ENCODE assay signal across 9 mouse cellular contexts in genomic region chrX:9243381-9243864, GRCm38 (mm10). TPM values are rescaled to one million over a fixed set of nuclear protein-coding genes. Genes with fewer than 3 reads are reported as not detected.
DNase-seq lines count a peak whose midpoint lies in the region; ATAC-seq and TF ChIP-seq lines count a peak whose summit lies in the region.
"Had no signal": no experiment of that assay in that cellular context is flagged by ENCODE, and none has a peak within 500 bp of the region (broad histone marks: within the 10 kb centered on the region; RNA-seq: fewer than 3 reads in every experiment).

No protein-coding gene starts in this region.

- peak; percentile 45 to 46 for DNase-seq in cerebellum, adult 2 months
- DNase-seq in cerebellum, adult 11 months: no peak
- peak; percentile 12 for DNase-seq in liver
- DNase-seq in liver, embryonic 11.5 days (ENCODE audit: low spot score): no peak
- DNase-seq in cerebellum, postnatal 25 days: peak; percentile 37 to 51
- DNase-seq in layer of hippocampus, adult 8-10 months (ENCODE audit: low spot score in 2 of 2): no peak
- DNase-seq in heart, adult 18-20 months: no peak

- peak overlapping the region; percentile 64; the same call in 1 of the 2 replicates for H3K27ac ChIP-seq in cerebellum, adult 2 months (ENCODE audit: insufficient read depth, low read length)
- H3K27ac ChIP-seq in liver, embryonic 11.5 days (ENCODE audit: low read depth, low read length): no peak overlapping the region
- peak overlapping the region; percentile 47 for H3K27ac ChIP-seq in liver, embryonic 16.5 days (ENCODE audit: low read length)
- H3K27ac ChIP-seq: embryonic facial prominence, embryonic 13.5 days had no signal

- ATAC-seq in liver, embryonic 11.5 days (replicated peaks; ENCODE audit: low FRiP score): no peak
- ATAC-seq in liver, embryonic 16.5 days (ENCODE audit: low read depth): no peak; the same call in 1 of the 2 replicates

- 30% methylated on average over 8 of the region's 8 CpGs for WGBS in cerebellum, adult 2 months
- WGBS in liver, embryonic 11.5 days: 40% methylated on average over 8 of the region's 8 CpGs
- WGBS in liver, embryonic 16.5 days (ENCODE audit: insufficient replicate concordance): 40% methylated on average over 8 of the region's 8 CpGs

- TF ChIP-seq POLR2A in cerebellum, adult 2 months (IDR thresholded peaks at IDR 0.05; ENCODE audit: borderline replicate concordance, insufficient read depth, low read length): no peak

- H3K4me1 ChIP-seq in cerebellum, adult 2 months (ENCODE audit: control insufficient read depth, insufficient read depth, low read length): peaks cover 12% of the 10 kb centered on the region
- H3K4me1 ChIP-seq in liver, embryonic 11.5 days (replicated peaks; ENCODE audit: control insufficient read depth, insufficient read depth, low read length): peaks cover 8% of the 10 kb centered on the region; the same call in 1 of the 2 replicates
- H3K4me1 ChIP-seq in liver, embryonic 16.5 days (ENCODE audit: control insufficient read depth, low read depth, low read length): peaks cover 26% of the 10 kb centered on the region

- H3K4me3 ChIP-seq in cerebellum, adult 2 months (replicated peaks; ENCODE audit: insufficient read depth, low read depth, low read length): no peak overlapping the region
- no peak overlapping the region for H3K4me3 ChIP-seq in liver, embryonic 11.5 days (ENCODE audit: low read depth, low read length)
- H3K4me3 ChIP-seq in liver, embryonic 16.5 days (ENCODE audit: low read depth, low read length): no peak overlapping the region
- H3K4me3 ChIP-seq: embryonic facial prominence, embryonic 13.5 days had no signal

- no peak for TF ChIP-seq CTCF in cerebellum, adult 2 months (IDR thresholded peaks at IDR 0.05; ENCODE audit: borderline replicate concordance, insufficient read depth, low read depth, low read length)

- H3K4me2 ChIP-seq in liver, embryonic 11.5 days: no peak overlapping the region
- no peak overlapping the region for H3K4me2 ChIP-seq in liver, embryonic 16.5 days (ENCODE audit: low read depth, low read length)
- H3K4me2 ChIP-seq: embryonic facial prominence, embryonic 13.5 days had no signal

- no peaks in the 10 kb centered on the region for H3K27me3 ChIP-seq in cerebellum, adult 2 months (ENCODE audit: control insufficient read depth, insufficient read depth, low read length)
- no peaks in the 10 kb centered on the region for H3K27me3 ChIP-seq in liver, embryonic 11.5 days (replicated peaks; ENCODE audit: control insufficient read depth, insufficient read depth, low read length)
- H3K27me3 ChIP-seq in liver, embryonic 16.5 days (ENCODE audit: control insufficient read depth, insufficient read depth, low read depth, low read length): no peaks in the 10 kb centered on the region
- H3K27me3 ChIP-seq: embryonic facial prominence, embryonic 13.5 days had no signal

- H3K9me3 ChIP-seq in liver, embryonic 11.5 days (ENCODE audit: control insufficient read depth, low read length): no peaks in the 10 kb centered on the region
- H3K9me3 ChIP-seq in liver, embryonic 16.5 days (replicated peaks; ENCODE audit: control insufficient read depth, low read length): no peaks in the 10 kb centered on the region
- H3K9me3 ChIP-seq: embryonic facial prominence, embryonic 13.5 days had no signal

- H3K9ac ChIP-seq in liver, embryonic 11.5 days (ENCODE audit: low read depth, low read length): no peak overlapping the region
- peak overlapping the region; percentile 29; the same call in 1 of the 2 replicates for H3K9ac ChIP-seq in liver, embryonic 16.5 days (ENCODE audit: low read depth, low read length)
- H3K9ac ChIP-seq: embryonic facial prominence, embryonic 13.5 days had no signal

- no peaks in the 10 kb centered on the region; the same call in 1 of the 2 replicates for H3K36me3 ChIP-seq in liver, embryonic 11.5 days (ENCODE audit: control insufficient read depth, insufficient read depth, low read length)
- no peaks in the 10 kb centered on the region for H3K36me3 ChIP-seq in liver, embryonic 16.5 days (ENCODE audit: control insufficient read depth, insufficient read depth)
- H3K36me3 ChIP-seq: embryonic facial prominence, embryonic 13.5 days had no signal

RNA-seq across cellular contexts. Expression of gene Gm14862, which starts 13.3 kb away (rescaled TPM):
- not detected in 2 replicates for polyA plus RNA-seq in cerebellum, adult 2 months (2012; rRNA removed)
- polyA plus RNA-seq in liver, embryonic 11.5 days (2014; fragmentation: Nextera tagmentation; extraction: Ambion mirVana): 1.0 and 1.1 TPM in 2 replicates
- 3.4 and 3.8 TPM in 2 replicates for polyA plus RNA-seq in liver, embryonic 16.5 days (2015; fragmentation: Nextera tagmentation; extraction: Ambion mirVana)
- not detected for total RNA-seq in layer of hippocampus, adult 8-10 months (2022)
- not detected for total RNA-seq in heart, adult 18-20 months (2021)
- polyA plus RNA-seq: embryonic facial prominence, embryonic 13.5 days had no signal

RNA-seq across cellular contexts. Expression of gene Xk, which starts 29.1 kb away (rescaled TPM):
- 20.1 and 22.7 TPM in 2 replicates for polyA plus RNA-seq in cerebellum, adult 2 months (2012; rRNA removed)
- 27.7 and 31.5 TPM in 2 replicates for polyA plus RNA-seq in liver, embryonic 11.5 days (2014; fragmentation: Nextera tagmentation; extraction: Ambion mirVana)
- 25.2 and 26.2 TPM in 2 replicates for polyA plus RNA-seq in liver, embryonic 16.5 days (2015; fragmentation: Nextera tagmentation; extraction: Ambion mirVana)
- 10 to 100 TPM; 12.5 to 19.7 (median 14.9) TPM for total RNA-seq in layer of hippocampus, adult 8-10 months (2022)
- total RNA-seq in heart, adult 18-20 months (2021): 1 to 10 TPM; 9.3 to 9.6 TPM

RNA-seq across cellular contexts. Expression of gene H2al1m, which starts 40.1 kb away (rescaled TPM):
- 1.0 and 1.4 TPM in 2 replicates for polyA plus RNA-seq in cerebellum, adult 2 months (2012; rRNA removed)
- polyA plus RNA-seq in liver, embryonic 11.5 days (2014; fragmentation: Nextera tagmentation; extraction: Ambion mirVana): 1.3 and 1.5 TPM in 2 replicates
- polyA plus RNA-seq in liver, embryonic 16.5 days (2015; fragmentation: Nextera tagmentation; extraction: Ambion mirVana): 2.2 and 2.3 TPM in 2 replicates
- total RNA-seq in layer of hippocampus, adult 8-10 months (2022): under 1 TPM in 2 of 4 experiments, not detected in 2; 0.68 to 0.93 TPM
- total RNA-seq in heart, adult 18-20 months (2021): 1 to 10 TPM in 1 of 2 experiments, not detected in 1; 1.0 TPM
- polyA plus RNA-seq: embryonic facial prominence, embryonic 13.5 days had no signal

RNA-seq across cellular contexts. Expression of gene Lancl3, which starts 43.7 kb away (rescaled TPM):
- polyA plus RNA-seq in cerebellum, adult 2 months (2012; rRNA removed): 5.0 and 5.5 TPM in 2 replicates
- polyA plus RNA-seq in liver, embryonic 11.5 days (2014; fragmentation: Nextera tagmentation; extraction: Ambion mirVana): 0.23 and 0.27 TPM in 2 replicates
- polyA plus RNA-seq in liver, embryonic 16.5 days (2015; fragmentation: Nextera tagmentation; extraction: Ambion mirVana): 0.19 and 0.33 TPM in 2 replicates
- total RNA-seq in layer of hippocampus, adult 8-10 months (2022): 1 to 10 TPM; 5.0 to 6.1 (median 5.9) TPM
- 1 to 10 TPM; 5.6 to 7.5 TPM for total RNA-seq in heart, adult 18-20 months (2021)

Comparison
In these comparisons a context has a peak if more than half of its experiments do, and no peak if none do; other contexts are left out.
1. DNase-seq: peak in cerebellum, adult 2 months (2 of 2), liver (single experiment) and cerebellum, postnatal 25 days (2 of 2); none in cerebellum, adult 11 months (single experiment), liver, embryonic 11.5 days (single experiment), layer of hippocampus, adult 8-10 months (0 of 2) and heart, adult 18-20 months (0 of 2).